Mouse (Mus musculus) limb, embryonic 11.5 days (tissue): ENCODE results near the gene Lgals3bp. TPM values are rescaled to one million over a fixed set of nuclear protein-coding genes. Genes with fewer than 3 reads are reported as not detected.
A peak's percentile ranks its signal among the peaks of the same experiment; 100 is the strongest.
"Not testable (repeated sequence)": the region's sequence is repeated elsewhere in the genome, so short reads cannot be mapped to it uniquely, and the experiment has no call there.

Experiments used
- ATAC-seq: fragments of 200-750 bp; cut with Nextera tagmentation; 2 replicates; pipeline ENCODE4 v1.8.0; 2017; ENCODE audit warnings: low read depth; ENCODE audit not compliant: insufficient number of reproducible peaks, low FRiP score, low TSS enrichment
- DNase-seq: peaks from one replicate; pipeline ENCODE4 v3.0.0-alpha.2; 2015; ENCODE audit warnings: low spot score
- H3K27ac ChIP-seq: fragments of 300-500 bp; sonication (generic); replicated peaks from 2 replicates; pipeline ENCODE4 v1.5.1; 2014; ENCODE audit warnings: low read depth, mild to moderate bottlenecking, low read length
- H3K27me3 ChIP-seq: fragments of 300-500 bp; sonication (generic); 2 replicates; pipeline ENCODE4 v1.6.1; 2014; ENCODE audit warnings: mild to moderate bottlenecking, low read length, mixed read lengths; ENCODE audit not compliant: control insufficient read depth, insufficient read depth
- H3K36me3 ChIP-seq: fragments of 300-500 bp; sonication (generic); 2 replicates; pipeline ENCODE4 v1.6.1; 2014; ENCODE audit warnings: mild to moderate bottlenecking, low read length, moderate library complexity, mixed read lengths; ENCODE audit not compliant: control insufficient read depth, insufficient read depth
- H3K4me1 ChIP-seq: fragments of 300-500 bp; sonication (generic); 2 replicates; pipeline ENCODE4 v1.6.1; 2014; ENCODE audit warnings: low read length, mixed read lengths; ENCODE audit not compliant: control insufficient read depth, insufficient read depth
- H3K4me2 ChIP-seq: fragments of 300-500 bp; sonication (generic); 2 replicates; pipeline ENCODE4 v1.6.1; 2014; ENCODE audit warnings: low read depth, mild to moderate bottlenecking, moderate library complexity; ENCODE audit not compliant: severe bottlenecking
- H3K4me3 ChIP-seq: fragments of 300-500 bp; sonication (generic); 2 replicates; pipeline ENCODE4 v1.5.1; 2014; ENCODE audit warnings: low read depth, low read length
- H3K9ac ChIP-seq: fragments of 300-500 bp; sonication (generic); 2 replicates; pipeline ENCODE4 v1.6.1; 2014; ENCODE audit warnings: mild to moderate bottlenecking, low read length
- H3K9me3 ChIP-seq: fragments of 300-500 bp; sonication (generic); 2 replicates; pipeline ENCODE4 v1.6.1; 2016; ENCODE audit warnings: low read length; ENCODE audit not compliant: control insufficient read depth
- WGBS: fragments of 180-500 bp; shearing (Covaris S2); extraction: QIAGEN DNeasy Blood & Tissue Kit; methylation state at CpG from one replicate; pipeline ENCODE4 v1.1.7; 2014; 5-methylcytosine and 5-hydroxymethylcytosine counted together
- polyA plus RNA-seq: library from polyadenylated mRNA; unstranded; fragments of >200 nt; fragmentation: Nextera tagmentation; extraction: Ambion mirVana; gene quantifications from 2 replicates; pipeline ENCODE4 v1.2.1, GENCODE M21; 2014

Gene Lgals3bp
- polyA plus RNA-seq, 1 experiment from 2014 or later = 4.1 TPM

DNA sequence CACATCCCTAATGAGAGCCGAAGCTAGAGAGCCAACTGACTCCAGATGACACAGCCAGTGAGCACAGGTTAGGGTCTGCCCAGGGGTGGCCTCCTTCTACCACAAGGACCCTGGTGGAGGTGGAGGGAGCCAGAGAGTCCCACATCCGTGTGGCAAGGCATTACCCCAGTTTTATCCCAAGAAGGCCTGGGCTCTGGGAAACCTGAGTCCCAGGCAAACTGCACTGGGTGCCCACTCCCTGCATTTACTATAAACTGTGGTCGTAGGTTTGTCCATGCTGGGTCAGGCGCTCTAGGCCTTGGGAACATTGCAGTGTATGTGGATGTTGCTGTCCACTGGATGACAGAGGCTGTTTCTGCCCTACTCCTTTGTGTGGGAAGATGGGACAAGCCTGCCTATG is 697 bp downstream of the Lgals3bp start:
- Histone ChIP-seq H3K27me3 (no peaks in the 10 kb centered on the region), H3K27ac (peak overlapping the region; percentile 77), H3K4me3 (no peak overlapping the region), H3K9me3 (no peaks in the 10 kb centered on the region), H3K4me1 (peaks cover 21% of the 10 kb centered on the region), H3K9ac (no peak overlapping the region; the same call in 1 of the 2 replicates), H3K4me2 (peak overlapping the region; percentile 7; the same call in 1 of the 2 replicates), H3K36me3 (no peaks in the 10 kb centered on the region)
- WGBS = 70% methylated on average over 4 of the region's 4 CpGs
- no peak for DNase-seq
- no peak for ATAC-seq

- peak overlapping the region; percentile 52 for H3K27ac ChIP-seq
- H3K4me1 ChIP-seq = peaks cover 21% of the 10 kb centered on the region
- H3K4me3 ChIP-seq = no peak overlapping the region
- H3K9ac ChIP-seq = no peak overlapping the region
- H3K36me3 ChIP-seq = no peaks in the 10 kb centered on the region
- no peaks in the 10 kb centered on the region for H3K27me3 ChIP-seq
- 19% methylated on average over 6 of the region's 6 CpGs for WGBS
- ATAC-seq = no peak
- H3K9me3 ChIP-seq = no peaks in the 10 kb centered on the region
- H3K4me2 ChIP-seq = no peak overlapping the region
- peak; percentile 39 for DNase-seq
Measured at GRCm38 (mm10) chr11:118400566-118400936, 1.3 kb downstream of the Lgals3bp start.

GRCm38 (mm10) chr11:118399891-118400565 is 1.9 kb downstream of the Lgals3bp start:
- peak overlapping the region; percentile 52 for H3K27ac ChIP-seq
- no peaks in the 10 kb centered on the region for H3K9me3 ChIP-seq
- DNase-seq = no peak
- peaks cover 21% of the 10 kb centered on the region for H3K4me1 ChIP-seq
- no peak overlapping the region for H3K9ac ChIP-seq
- H3K4me3 ChIP-seq = no peak overlapping the region
- H3K4me2 ChIP-seq = no peak overlapping the region
- ATAC-seq = no peak
- 77% methylated on average over 5 of the region's 5 CpGs for WGBS
- H3K36me3 ChIP-seq = no peaks in the 10 kb centered on the region
- H3K27me3 ChIP-seq = no peaks in the 10 kb centered on the region

DNA sequence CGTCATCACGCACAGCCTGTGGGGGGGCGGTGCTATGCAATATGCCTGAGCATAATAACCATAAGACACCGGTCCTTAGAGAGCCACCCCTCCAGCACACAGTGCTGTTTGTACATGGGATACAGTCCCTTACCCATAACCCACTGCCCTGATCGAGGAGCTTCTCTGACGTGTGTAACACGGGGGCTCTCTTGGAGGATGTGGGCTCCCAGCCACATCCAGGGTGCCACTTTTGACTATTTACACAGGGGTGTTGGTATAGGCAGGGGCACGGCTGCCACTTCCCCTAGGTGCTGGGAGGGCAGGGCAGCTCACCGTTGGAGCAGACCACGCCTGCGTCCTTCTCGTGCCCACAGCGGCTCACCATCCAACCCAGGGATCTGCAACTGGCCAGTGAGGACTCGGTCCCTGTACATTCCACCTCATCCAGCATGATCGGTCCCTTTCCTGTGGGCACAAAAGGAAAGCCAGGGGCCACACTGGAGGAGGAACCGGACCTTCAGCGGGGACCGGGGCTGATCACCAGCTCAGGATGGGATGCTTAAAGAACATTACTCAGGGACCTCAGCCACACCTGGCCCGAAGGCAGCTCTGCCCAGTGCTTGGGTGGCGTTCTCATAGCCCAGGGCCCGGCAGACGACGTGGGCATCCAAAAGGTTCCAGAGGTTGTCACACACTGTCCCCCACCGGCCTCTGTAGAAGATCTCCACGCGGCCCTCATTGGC is 3.9 kb downstream of the Lgals3bp start:
- no peak overlapping the region for H3K9ac ChIP-seq
- H3K4me1 ChIP-seq = peaks cover 21% of the 10 kb centered on the region
- H3K4me2 ChIP-seq = no peak overlapping the region
- DNase-seq (no peak), ATAC-seq (no peak)
- no peaks in the 10 kb centered on the region for H3K27me3 ChIP-seq
- H3K9me3 ChIP-seq = no peaks in the 10 kb centered on the region
- H3K27ac ChIP-seq = no peak overlapping the region
- H3K36me3 ChIP-seq = no peaks in the 10 kb centered on the region
- WGBS = 92% methylated on average over 26 of the region's 26 CpGs
- no peak overlapping the region for H3K4me3 ChIP-seq

GRCm38 (mm10) chr11:118394538-118394937 is 7.4 kb downstream of the Lgals3bp start:
- Histone ChIP-seq H3K27me3 (no peaks in the 10 kb centered on the region), H3K27ac (no peak overlapping the region), H3K36me3 (no peaks in the 10 kb centered on the region), H3K4me1 (no peaks in the 10 kb centered on the region; the same call in 1 of the 2 replicates), H3K9me3 (no peaks in the 10 kb centered on the region), H3K4me3 (no peak overlapping the region), H3K9ac (no peak overlapping the region), H3K4me2 (no peak overlapping the region)
- DNase-seq (no peak), ATAC-seq (no peak)
- 70% methylated on average over 6 of the region's 6 CpGs for WGBS

GRCm38 (mm10) chr11:118393991-118394390 is 7.9 kb downstream of the Lgals3bp start:
- no peaks in the 10 kb centered on the region for H3K36me3 ChIP-seq
- 71% methylated on average over 5 of the region's 5 CpGs for WGBS
- no peaks in the 10 kb centered on the region for H3K9me3 ChIP-seq
- no peak overlapping the region for H3K4me3 ChIP-seq
- ATAC-seq (no peak), DNase-seq (no peak)
- H3K4me2 ChIP-seq = no peak overlapping the region
- H3K27ac ChIP-seq = no peak overlapping the region
- no peaks in the 10 kb centered on the region for H3K27me3 ChIP-seq
- no peaks in the 10 kb centered on the region; the same call in 1 of the 2 replicates for H3K4me1 ChIP-seq
- H3K9ac ChIP-seq = no peak overlapping the region

GRCm38 (mm10) chr11:118387816-118388215 is 14.1 kb downstream of the Lgals3bp start:
- H3K27ac ChIP-seq, H3K27me3 ChIP-seq, H3K4me1 ChIP-seq, H3K9ac ChIP-seq, H3K9me3 ChIP-seq, ATAC-seq, H3K4me2 ChIP-seq, H3K36me3 ChIP-seq, H3K4me3 ChIP-seq, DNase-seq: not testable (repeated sequence)
- 95% methylated on average over 13 of the region's 13 CpGs for WGBS

GRCm38 (mm10) chr11:118379251-118380009 is 22.5 kb downstream of the Lgals3bp start:
- Histone ChIP-seq H3K4me3 (no peak overlapping the region), H3K27me3 (no peaks in the 10 kb centered on the region), H3K36me3 (no peaks in the 10 kb centered on the region), H3K9ac (no peak overlapping the region), H3K27ac (no peak overlapping the region), H3K4me2 (no peak overlapping the region), H3K4me1 (peaks cover 3% of the 10 kb centered on the region; the same call in 1 of the 2 replicates), H3K9me3 (no peaks in the 10 kb centered on the region)
- ATAC-seq (no peak), DNase-seq (peak; percentile 90)
- 49% methylated on average over 11 of the region's 11 CpGs for WGBS
